ENCODE assay signal across 8 mouse cellular contexts in the genomic region with DNA sequence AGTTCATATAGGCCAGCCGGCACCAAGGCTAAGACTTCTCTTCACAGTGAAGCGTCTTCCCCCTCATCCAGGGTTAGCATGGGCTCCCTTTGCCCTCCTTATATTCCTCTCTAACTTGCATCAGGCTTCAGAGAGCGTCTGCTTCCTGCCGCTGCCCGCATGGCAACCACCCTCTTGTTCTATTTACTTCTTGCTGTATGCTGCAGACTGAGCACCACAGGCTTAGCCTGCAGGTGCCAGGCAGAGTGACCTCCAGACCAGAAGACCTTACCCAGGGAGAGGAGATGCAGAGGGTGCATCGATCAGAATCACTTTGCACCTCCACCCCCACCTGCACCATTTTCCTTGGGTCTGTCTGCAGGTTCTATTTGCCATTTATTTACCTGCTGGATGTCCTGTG. TPM values are rescaled to one million over a fixed set of nuclear protein-coding genes. Genes with fewer than 3 reads are reported as not detected.
DNase-seq lines count a peak whose midpoint lies in the region; ATAC-seq and TF ChIP-seq lines count a peak whose summit lies in the region.

No protein-coding gene starts in this region.

- 15% methylated on average over 6 of the region's 6 CpGs for WGBS in kidney, embryonic 14.5 days
- 9% methylated on average over 6 of the region's 6 CpGs for WGBS in hindbrain, embryonic 16.5 days

- TF ChIP-seq CTCF in bone marrow macrophage, adult 2 months (IDR thresholded peaks at IDR 0.05; ENCODE audit: low read depth, low read length), result no peak

- H3K9ac ChIP-seq in kidney, embryonic 14.5 days (ENCODE audit: low read depth, low read length), result peak overlapping the region; percentile 81
- H3K9ac ChIP-seq in hindbrain, embryonic 16.5 days (ENCODE audit: low read depth, low read length), result peak overlapping the region; percentile 83

- no peak for ATAC-seq in kidney, embryonic 14.5 days (ENCODE audit: low FRiP score, low TSS enrichment)
- no peak for ATAC-seq in hindbrain, embryonic 16.5 days
- no peak for ATAC-seq in megakaryocyte progenitor cell, adult 5-6 weeks (replicated peaks; ENCODE audit: poor library complexity)

- no peaks in the 10 kb centered on the region for H3K9me3 ChIP-seq in kidney, embryonic 14.5 days (ENCODE audit: control insufficient read depth, low read length)
- H3K9me3 ChIP-seq in hindbrain, embryonic 16.5 days (ENCODE audit: control insufficient read depth, low read length), result no peaks in the 10 kb centered on the region

- DNase-seq in kidney, postnatal 10 days, result no peak
- peak; percentile 32 for DNase-seq in naive thymus-derived CD4-positive, alpha-beta T cell, adult 2 months (ENCODE audit: low read depth)
- DNase-seq in cerebellum, postnatal 14 days, result no peak
- no peak for DNase-seq in cerebellum, adult 8-10 months

- H3K4me1 ChIP-seq in kidney, embryonic 14.5 days (ENCODE audit: control insufficient read depth, insufficient read depth, low read length), result peaks cover 27% of the 10 kb centered on the region
- peaks cover 23% of the 10 kb centered on the region for H3K4me1 ChIP-seq in bone marrow macrophage, adult 2 months (ENCODE audit: control insufficient read depth, insufficient read depth, low read length)
- peaks cover 32% of the 10 kb centered on the region for H3K4me1 ChIP-seq in hindbrain, embryonic 16.5 days (ENCODE audit: control insufficient read depth, insufficient read depth, low read depth, low read length)

- peak overlapping the region; percentile 93 for H3K4me3 ChIP-seq in kidney, embryonic 14.5 days (ENCODE audit: low read length)
- H3K4me3 ChIP-seq in bone marrow macrophage, adult 2 months (ENCODE audit: insufficient read depth, low read length), result peak overlapping the region; percentile 83
- H3K4me3 ChIP-seq in hindbrain, embryonic 16.5 days (ENCODE audit: low read length), result peak overlapping the region; percentile 96

- peak overlapping the region; percentile 87 for H3K4me2 ChIP-seq in kidney, embryonic 14.5 days (replicated peaks; ENCODE audit: low read depth, low read length)
- H3K4me2 ChIP-seq in hindbrain, embryonic 16.5 days (ENCODE audit: low read length), result peak overlapping the region; percentile 94

- TF ChIP-seq POLR2A in bone marrow macrophage, adult 2 months (IDR thresholded peaks at IDR 0.05; ENCODE audit: borderline replicate concordance, low read depth, low read length), result no peak

- H3K36me3 ChIP-seq in kidney, embryonic 14.5 days (ENCODE audit: control insufficient read depth, insufficient read depth, low read length), result peaks cover 28% of the 10 kb centered on the region
- peaks cover 5% of the 10 kb centered on the region for H3K36me3 ChIP-seq in hindbrain, embryonic 16.5 days (ENCODE audit: control insufficient read depth, insufficient read depth, low read length)

- H3K27me3 ChIP-seq in kidney, embryonic 14.5 days (ENCODE audit: control insufficient read depth, insufficient read depth, low read length), result no peaks in the 10 kb centered on the region
- no peaks in the 10 kb centered on the region for H3K27me3 ChIP-seq in hindbrain, embryonic 16.5 days (replicated peaks; ENCODE audit: control insufficient read depth, insufficient read depth, low read length)

- H3K27ac ChIP-seq in kidney, embryonic 14.5 days (ENCODE audit: low read depth, low read length), result no peak overlapping the region
- H3K27ac ChIP-seq in bone marrow macrophage, adult 2 months (ENCODE audit: insufficient read depth, low read depth, low read length), result no peak overlapping the region
- H3K27ac ChIP-seq in hindbrain, embryonic 16.5 days (ENCODE audit: low read depth, low read length), result no peak overlapping the region

RNA-seq across cellular contexts. Expression of gene Dhcr24, which starts 1.2 kb away (rescaled TPM):
- 21.4 and 29.5 TPM in 2 replicates for polyA plus RNA-seq in kidney, embryonic 14.5 days (2014; fragmentation: Nextera tagmentation; extraction: Ambion mirVana)
- 16.5 and 17.1 TPM in 2 replicates for polyA plus RNA-seq in bone marrow macrophage, adult 2 months (2012; ENCODE audit: insufficient read depth, insufficient read length, missing spikeins)
- polyA plus RNA-seq in hindbrain, embryonic 16.5 days (2015; fragmentation: Nextera tagmentation; extraction: Ambion mirVana), result 4.0 and 5.3 TPM in 2 replicates
- total RNA-seq in megakaryocyte progenitor cell, adult 5-6 weeks (2015), result 15.9 and 17.4 TPM in 2 replicates
- 9.8 and 11.0 TPM in 2 replicates for total RNA-seq in megakaryocyte progenitor cell, adult 5-6 weeks (2017)

RNA-seq across cellular contexts. Expression of gene Lexm, which starts 55.0 kb away (rescaled TPM):
- not detected in 2 replicates for polyA plus RNA-seq in kidney, embryonic 14.5 days (2014; fragmentation: Nextera tagmentation; extraction: Ambion mirVana)
- polyA plus RNA-seq in bone marrow macrophage, adult 2 months (2012; ENCODE audit: insufficient read depth, insufficient read length, missing spikeins), result not detected in 2 replicates
- 0.17 TPM in 1 of 2 replicates, not detected in the other for polyA plus RNA-seq in hindbrain, embryonic 16.5 days (2015; fragmentation: Nextera tagmentation; extraction: Ambion mirVana)
- total RNA-seq in megakaryocyte progenitor cell, adult 5-6 weeks (2015), result not detected in 2 replicates
- total RNA-seq in megakaryocyte progenitor cell, adult 5-6 weeks (2017), result not detected in 2 replicates
